Mouse (Mus musculus) common myeloid progenitor, adult 5-6 weeks (primary cell): ENCODE results near the gene Tcirg1. TPM values are rescaled to one million over a fixed set of nuclear protein-coding genes. Genes with fewer than 3 reads are reported as not detected.

Experiments used
- ATAC-seq: replicated peaks from 2 replicates; pipeline ENCODE4 v1.8.0; 2016; ENCODE audit warnings: low read depth, mild to moderate bottlenecking, moderate TSS enrichment, inconsistent platforms; ENCODE audit not compliant: poor library complexity, severe bottlenecking
- total RNA-seq: library from RNA; stranded (forward); fragments of 200-1000, 187-1606 nt; gene quantifications from 2 replicates; pipeline ENCODE4 v1.2.3, GENCODE M21; 2017

The Tcirg1 gene
- total RNA-seq, 1 experiment from 2014 or later, result 49.2 TPM

DNA sequence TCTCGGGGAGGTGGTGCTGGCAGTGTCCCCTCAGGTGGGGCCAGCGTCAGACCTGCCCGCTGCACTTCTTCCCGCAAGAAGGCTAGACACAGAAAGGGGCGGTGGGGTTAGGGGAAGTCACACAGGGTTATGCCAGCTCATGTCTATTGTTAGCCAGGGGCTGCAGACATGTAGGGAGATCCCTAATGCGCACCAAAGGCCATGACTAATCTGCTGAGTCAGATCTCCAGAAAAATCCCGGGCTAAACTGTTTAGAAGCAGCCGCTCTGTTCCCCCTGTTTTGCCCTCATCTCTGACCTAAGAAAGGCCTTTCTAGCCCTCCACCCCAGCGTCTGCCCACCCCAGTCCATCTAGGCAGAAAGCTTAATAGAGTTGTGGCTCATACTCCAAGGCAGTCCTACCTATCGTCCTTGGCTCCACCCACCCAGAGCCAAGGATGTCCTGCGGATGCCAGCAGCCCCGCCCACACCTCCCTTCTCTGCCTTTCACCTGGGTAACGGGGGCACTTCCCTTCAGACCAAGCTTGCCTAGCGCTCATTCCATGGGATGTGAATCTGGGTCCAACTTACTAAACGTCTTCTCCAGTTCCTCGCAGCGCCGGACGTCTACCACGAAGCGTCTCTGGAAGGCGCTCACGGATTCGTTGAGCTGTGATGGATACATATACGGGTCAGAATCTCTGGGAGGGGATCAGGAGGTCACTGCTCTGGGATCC, 3.1 kb downstream of the Tcirg1 start:
- ATAC-seq, result no peak

DNA sequence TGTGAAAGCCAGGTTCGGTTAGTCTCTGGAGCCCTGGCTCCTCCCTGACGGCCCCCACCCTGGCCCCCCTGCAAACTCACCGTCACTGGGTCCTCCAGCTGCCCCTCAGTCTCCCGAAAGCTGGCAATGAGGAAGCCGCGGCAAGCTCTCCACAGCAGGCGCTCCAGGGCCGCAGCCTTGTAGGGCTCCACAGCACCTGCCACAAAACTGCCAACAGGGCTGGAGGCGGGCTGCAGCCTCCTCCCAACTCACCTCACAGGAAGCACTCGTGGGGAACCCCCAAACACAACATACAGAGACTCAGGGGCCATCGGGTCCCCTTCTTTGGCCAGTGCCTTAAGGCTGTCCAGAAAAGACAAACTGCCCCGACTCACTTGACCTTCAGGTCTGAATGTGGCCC, 4.0 kb downstream of the Tcirg1 start:
- no peak for ATAC-seq

DNA sequence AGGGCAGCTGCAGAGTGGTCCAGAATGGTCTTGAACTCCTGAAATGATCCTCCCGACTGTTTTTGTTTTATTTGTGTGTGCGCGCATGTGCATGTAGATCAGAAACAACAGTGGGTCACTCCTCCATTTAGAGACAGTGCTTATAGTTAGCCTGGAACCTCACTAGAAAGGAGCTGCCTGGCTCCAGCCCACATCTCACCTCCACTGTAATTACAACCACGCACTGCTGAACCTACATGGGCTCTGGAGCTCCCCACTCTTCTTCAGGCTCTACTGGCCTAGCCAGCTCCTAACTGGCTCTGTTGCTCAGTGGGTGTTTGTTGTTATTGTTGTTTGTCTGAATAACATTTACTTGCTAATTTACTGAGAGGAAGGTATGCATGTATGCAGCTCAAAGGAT, 7.3 kb downstream of the Tcirg1 start:
- no peak for ATAC-seq

DNA sequence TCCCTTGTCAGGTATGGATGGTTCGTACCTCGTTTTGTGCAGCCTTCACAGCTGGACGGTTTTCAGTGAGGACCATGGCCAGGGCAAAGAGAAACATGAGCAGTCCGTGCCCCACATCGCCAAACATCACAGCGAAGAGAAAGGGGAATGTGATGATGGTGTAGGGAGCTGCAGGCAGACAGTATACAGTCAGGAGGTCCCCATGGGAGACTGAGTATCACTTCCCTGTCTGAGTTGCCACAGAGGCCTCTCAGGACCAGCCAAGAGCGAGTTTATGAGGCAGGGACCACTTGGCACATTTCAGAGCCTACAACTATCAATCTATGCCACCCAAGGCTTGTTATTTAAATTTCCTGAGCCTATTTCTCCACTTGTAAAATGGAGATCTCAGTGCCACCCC, 8.0 kb downstream of the Tcirg1 start:
- ATAC-seq, result 0 out of 2 replicates have a peak, but pooled peaks have one; percentile 29

DNA sequence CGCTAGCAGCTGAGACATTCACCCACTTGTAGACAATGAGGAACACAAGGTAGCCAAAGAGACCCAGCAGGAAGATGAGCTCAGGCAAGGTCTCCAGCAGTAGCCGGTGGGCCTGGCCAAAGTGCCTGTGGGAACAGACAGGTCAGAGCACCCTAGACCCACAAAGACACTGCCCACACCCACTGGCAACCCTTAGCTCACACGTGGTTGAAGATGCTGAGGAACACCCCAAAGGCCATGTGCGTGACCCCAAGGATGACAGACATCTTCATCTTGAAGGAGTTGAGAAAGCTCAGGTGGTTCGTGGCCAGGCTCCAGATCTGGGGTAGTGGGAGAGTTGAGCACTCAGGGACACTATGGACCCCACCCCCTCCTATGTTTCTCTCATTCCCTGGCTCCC, 9.4 kb downstream of the Tcirg1 start:
- no peak for ATAC-seq

DNA sequence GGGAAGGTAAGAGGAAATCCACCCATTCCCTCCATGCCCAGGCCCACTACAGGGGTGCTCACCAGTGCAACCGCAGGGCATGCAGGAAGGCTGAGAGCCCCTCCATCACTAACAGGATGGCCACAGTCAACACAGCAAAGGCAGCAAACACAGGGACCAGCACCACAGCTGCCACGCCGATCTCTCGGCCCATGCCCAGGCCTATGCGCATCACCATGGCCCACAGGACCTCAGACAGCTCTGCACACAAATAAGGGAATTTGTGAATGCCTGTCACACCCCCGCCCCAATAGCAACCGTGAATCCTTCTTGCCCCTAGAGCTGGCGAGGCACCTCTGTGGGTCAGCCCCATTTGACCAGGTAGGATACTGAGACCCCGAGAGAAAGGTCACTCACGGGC, 10.7 kb downstream of the Tcirg1 start:
- ATAC-seq, result no peak

DNA sequence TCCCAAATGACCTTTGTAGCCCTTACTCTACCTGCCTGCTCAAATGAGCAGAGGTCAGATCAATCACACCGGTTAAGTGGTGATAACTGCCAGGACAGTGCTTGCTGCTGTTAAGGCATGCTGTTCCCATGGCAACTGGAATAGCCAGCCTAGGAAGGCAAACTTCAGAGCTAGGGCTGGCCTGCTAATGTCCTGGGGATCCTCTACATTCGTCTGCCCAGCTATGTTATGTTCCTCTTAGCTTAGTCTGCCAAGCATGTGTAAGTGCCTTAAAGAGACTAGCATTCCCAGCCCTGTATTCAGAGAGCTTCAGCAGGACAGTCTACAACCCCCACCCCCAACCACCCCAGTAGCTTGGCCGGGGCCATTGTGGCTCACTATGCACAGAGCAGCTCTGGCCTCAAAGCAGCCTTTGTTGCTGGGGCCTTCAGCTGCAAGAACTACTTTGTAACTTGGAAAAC, 11.7 kb downstream of the Tcirg1 start:
- ATAC-seq, result no peak

DNA sequence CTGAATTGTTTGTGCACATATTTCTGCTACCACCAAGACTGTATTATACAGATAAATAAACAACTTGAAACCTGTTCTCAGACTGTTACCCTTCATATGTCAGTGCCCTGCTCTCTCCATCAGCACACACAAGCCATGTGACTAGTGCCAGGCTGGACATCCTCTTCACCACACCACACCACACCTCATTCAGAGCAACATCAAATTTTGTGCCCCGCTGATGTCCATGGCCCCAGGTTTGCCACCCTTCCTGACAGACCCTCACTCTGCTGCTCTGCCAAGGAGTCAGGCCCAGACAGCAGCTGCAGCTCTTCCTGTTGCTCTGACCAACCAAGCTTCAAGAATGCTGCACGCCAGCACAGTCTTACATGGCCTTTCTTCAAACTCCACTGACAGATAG, 12.6 kb downstream of the Tcirg1 start:
- no peak for ATAC-seq

DNA sequence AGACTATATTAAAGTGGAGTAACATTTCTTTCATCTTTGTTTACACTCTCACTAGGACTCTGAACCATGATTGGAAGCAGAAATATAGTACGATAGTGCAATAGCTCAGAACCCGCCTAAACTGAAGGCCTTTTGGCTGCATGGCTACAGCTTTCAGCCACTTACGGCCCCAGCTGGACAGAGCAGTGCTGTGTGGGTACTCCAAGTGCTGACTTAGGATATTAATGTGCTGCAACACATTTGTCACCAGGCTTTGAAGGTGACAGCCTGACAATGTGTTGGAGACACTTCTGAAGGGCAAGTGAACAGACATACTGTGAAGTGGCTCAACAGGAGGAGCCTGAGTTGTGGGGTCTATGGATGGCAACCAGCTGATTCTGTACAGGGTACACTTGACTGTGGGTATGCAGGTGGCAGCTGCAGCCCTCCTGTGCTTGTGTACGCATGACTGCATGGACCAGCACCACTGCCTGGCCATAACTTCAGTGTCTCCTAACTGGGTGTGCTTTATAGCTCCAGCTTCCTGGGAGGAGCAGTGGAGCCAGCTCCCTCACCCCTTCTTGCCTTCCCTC, 13.3 kb downstream of the Tcirg1 start:
- ATAC-seq, result no peak

DNA sequence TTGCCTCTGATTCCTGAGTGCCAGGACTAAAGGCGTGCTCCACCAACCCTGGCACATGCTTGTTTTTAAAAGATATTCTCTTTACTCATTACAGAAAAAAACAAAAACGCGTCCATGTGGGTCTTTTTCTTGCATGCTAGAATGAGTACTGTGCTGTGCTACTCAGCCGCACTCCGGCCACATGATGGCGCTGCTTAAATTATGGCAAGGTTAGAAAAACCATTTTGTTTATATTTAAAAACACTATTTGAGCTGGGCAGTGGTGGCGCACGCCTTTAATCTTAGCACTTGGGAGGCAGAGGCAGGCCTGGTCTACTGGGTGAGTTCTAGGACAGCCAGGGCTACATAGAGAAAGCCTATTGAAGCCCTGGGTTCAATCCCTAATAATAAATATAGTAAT, 16.8 kb downstream of the Tcirg1 start:
- ATAC-seq, result peak; percentile 62; the same call in 1 of the 2 replicates

DNA sequence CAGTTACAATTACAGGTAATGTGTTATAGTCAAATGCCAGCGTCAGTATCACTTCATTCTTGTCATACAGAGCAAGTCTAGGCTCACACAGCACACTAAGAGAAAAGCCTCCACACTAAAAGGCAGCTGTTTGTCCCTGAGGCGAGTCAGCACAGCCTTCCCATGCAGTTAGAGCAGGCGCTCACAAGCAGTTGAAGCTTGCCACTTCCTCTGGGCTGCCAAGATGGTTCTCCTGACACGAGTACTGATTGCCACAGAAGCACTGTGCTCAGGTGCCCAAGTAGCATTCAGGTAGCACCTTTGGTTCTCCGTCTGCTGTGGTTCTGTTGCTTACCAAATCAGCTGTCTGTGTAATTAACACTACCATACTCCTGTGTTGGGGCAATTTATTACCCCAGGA, 17.8 kb downstream of the Tcirg1 start:
- no peak for ATAC-seq

DNA sequence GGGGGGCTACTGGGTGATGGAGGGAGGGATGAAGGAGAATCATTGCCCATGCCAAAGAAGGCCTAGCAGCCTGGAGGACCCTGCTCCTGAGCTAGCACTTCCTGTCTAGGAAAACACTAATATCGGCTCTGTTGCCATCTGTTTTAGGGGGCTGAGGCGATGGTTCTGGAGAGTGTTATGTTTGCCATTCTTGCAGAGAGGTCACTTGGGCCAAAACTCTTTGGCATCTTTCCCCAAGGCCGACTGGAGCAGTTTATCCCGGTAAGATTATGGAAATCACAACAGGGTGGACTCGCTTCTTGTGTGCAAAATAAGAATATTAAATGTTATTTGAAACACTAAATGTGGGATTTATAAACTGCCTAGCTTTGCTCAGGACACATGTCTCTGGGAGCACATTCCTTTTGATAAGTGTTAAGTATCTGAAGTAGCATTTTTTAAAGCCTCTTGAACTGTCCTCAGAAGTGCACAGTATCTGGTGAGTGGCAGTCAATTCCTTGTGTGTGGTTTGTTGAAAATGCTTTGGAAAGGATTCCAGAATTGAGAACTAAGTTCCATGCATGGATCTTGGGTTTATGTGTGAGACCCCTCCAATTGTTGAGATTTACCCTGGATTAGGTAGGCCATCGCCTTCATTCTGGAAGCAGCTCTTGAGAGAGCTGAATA, 22.5 kb downstream of the Tcirg1 start:
- ATAC-seq, result no peak

DNA sequence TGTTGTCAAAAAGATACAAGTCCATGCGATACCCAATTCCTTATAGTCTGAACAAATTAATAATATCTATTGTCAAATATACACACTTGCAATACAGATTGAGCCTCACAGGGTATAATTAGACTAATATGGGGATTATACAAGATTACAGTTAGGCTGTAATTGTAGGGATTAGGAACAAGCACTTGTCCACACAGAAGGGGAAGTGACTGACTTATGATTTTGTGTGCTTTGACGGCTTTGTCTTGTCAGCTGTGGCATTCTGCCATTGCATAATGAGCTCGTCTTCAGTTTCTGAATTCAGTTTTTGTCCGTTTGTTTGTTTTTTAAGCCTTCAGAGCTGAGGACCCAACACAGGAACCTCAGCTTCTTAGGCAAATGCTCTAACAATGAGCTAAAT, 24.7 kb downstream of the Tcirg1 start:
- 0 out of 2 replicates have a peak, but pooled peaks have one; percentile 39 for ATAC-seq

DNA sequence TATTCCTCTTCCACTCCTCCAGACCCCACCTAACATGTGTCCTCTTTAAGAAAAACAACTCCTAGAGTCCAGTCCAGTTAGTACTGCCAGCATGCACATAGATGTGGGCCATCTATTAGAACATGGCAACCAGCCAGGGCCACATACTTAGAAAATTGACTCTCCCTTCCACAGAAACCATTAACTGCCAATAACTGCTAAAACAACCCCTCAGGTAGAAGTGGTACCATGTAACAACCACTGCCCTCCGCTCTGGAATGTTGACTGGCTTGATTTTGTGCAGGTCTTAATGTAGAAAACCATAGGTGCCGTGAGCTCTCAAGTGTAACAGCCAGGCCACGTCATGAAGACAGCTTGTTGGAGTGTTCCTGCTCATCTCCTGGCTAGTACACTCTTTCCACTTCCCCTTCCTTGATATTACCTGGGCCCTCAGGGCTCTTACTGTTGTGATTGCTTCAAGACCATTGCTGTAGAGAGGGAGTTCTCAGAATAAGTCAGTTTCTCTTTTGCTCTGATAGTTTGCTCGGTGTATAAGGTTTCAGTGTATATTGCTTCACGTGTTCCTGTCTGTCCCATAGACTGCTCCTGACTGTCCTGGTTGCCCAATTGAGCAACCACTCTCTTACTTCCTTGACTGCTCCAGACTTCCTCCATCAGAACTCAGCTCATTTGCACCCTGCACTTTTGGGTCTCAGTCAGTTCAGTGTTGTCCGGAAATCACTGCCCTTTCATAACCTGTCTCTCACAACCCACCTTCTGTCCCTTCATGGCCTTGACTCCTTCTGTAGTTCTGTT, 26.7 kb downstream of the Tcirg1 start:
- peak; percentile 50 for ATAC-seq

DNA sequence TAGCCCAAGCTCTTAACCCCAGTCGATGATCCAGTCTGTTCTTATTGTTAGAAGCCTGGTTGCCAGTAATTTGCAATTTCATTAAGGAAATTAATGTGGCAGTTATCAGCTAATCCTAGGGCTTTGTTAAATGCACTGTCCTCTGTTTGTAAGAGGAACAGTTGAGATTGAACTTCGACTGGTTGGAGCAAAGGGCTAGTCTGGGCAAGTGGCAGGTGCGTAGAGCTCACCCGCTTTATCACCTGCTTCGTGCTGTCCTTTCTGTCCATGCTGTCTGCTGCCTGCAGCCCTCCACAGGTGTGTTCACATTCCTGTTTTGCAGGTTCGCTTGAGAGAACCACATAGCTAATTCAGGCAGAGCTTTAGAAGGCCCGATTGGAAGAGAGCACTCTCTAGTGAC, 31.9 kb downstream of the Tcirg1 start:
- no peak for ATAC-seq

DNA sequence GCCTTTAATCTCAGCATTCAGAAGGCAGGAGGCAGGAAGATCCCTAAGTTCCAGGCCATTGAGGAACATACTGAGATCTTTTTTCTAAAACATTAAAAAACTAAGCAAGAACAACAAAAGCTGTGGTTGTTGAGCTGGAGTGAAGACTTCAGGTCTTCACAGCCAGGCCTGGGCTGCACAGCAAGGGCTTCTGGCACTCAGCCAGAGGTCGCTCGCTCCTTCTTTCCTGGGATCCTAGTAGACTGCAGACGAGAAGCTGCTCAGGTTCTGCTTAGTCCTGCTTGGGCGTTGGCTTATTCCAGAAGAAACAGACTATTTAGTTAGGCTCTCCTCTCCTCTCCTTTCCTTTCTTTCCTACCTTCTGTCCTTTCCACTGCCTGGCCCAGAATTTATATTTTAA, 34.6 kb downstream of the Tcirg1 start:
- ATAC-seq, result no peak

DNA sequence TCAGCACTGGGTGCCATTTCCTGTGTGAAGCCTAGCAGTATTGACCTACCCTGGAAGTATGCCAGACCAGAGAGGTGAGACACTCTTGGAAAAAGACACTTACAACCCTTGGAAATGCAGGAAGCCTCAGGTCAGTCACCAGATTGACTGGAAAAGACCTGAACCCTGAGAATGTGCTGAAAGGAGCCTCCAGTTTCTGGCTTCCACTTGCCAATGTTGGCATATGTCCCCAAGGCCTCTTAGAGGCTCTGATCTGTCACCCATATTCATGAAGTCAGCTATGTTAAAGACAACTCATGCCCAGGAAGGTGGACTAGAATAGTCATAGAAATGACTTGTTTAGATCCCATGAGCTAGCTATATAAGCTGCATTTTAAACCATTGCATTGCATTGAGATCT, 35.5 kb downstream of the Tcirg1 start:
- ATAC-seq, result no peak

DNA sequence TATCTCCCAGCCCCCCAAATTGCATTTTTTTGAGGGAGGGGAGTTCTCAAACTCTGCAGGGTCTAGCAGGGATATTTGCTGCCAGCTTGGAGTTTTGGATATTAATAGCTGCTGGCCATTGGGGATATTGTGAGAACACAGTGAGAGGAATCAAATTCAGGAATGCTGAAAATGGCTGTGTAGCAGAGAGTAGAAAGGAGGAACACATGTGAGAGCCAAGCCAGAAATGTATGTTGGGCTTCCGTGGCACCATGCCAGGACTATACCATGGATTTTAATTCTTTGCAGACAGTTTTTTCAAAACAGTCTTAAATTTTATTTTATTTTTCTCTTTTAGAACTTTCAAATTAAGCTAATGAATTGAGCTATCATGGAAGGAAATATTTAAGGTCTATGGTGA, 38.6 kb downstream of the Tcirg1 start:
- no peak for ATAC-seq

DNA sequence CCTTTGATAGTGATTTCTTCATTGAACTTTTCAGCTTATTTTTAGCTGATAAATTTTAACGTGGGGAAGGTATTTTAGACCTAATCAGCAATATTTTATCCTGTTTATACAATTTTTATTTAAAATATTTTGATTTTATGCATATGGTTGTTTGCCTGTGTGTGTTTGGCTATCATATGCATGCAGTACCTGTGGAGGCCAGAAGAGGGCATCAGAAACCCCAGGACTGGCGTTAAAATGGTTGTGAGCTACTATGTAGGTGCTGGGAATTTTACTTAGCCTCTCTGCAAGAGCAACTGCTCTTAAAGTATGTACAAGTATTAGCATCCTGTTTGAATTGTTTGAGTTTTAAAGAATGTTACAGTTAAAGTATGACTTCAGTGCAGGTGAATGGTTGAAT, 42.0 kb downstream of the Tcirg1 start:
- no peak for ATAC-seq

DNA sequence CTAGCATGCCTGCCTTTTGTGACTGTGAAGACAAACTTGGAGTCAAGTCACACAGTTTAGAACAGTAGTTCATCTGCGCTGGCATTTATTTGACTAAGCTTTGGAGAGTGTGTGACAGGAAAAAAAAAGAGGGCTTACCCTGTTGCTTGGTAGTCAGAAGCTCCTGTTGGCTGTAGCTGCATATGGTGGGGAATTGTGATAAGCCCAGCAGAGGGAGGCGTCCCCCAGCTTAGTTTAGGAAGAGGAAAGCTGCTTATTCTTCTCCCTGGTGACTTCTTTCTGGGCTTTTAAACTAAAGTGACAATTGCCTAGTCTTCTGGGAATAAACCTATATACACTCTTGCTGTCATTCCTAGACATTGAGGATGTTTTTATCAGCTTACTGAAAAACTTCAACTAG, 44.2 kb downstream of the Tcirg1 start:
- ATAC-seq, result no peak

DNA sequence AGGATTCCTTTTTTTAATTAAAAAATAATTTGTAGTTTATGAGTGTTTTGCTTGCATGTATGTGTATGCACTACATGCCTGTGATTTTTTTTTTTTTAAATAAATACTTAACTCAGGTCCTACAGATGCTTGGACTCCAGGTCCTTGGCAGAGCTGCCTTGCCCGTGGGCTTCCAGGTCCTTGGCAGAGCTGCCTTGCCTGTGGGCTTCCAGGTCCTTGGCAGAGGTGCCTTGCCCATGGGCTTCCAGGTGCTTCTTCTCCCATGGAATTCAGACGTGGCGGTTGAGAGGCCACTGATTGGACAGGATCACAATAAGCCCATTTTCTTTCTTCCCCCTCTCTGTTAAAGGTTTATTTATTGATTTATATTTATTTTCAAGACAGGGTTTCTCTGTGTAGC, 49.7 kb downstream of the Tcirg1 start:
- no peak for ATAC-seq
